25 mouse cellular contexts compared by ENCODE assay signal in the genomic region with DNA sequence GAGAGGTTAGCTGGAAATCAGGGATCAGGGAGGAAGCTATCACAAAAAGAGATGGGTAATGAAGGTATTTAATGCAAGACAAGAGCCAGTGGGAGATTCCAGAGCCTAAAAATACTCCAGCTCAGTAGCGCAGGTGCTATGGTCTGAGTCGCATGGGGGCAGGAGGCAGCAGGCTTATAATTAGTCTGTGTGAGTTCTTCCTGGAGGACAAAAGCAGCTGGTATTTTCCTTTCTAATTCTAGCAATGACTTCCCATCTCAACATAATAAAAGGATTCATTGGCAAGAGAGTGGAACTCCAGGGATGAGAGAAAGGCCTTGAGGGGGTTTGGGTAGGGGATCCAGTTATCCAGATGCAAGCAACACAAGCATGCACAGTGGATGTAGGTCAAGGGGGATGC.
DNase-seq lines count a peak whose midpoint lies in the region; ATAC-seq and TF ChIP-seq lines count a peak whose summit lies in the region.
"Had no signal": no experiment of that assay in that cellular context is flagged by ENCODE, and none has a peak within 500 bp of the region (broad histone marks: within the 10 kb centered on the region; RNA-seq: fewer than 3 reads in every experiment).

No protein-coding gene starts in this region.

- H3K4me1 ChIP-seq in ES-Bruce4 (ENCODE audit: control insufficient read depth, insufficient read depth, low read length): peaks cover 6% of the 10 kb centered on the region
- H3K4me1 ChIP-seq: embryonic facial prominence, embryonic 13.5 days; forebrain, embryonic 12.5 days; heart, embryonic 10.5 days; hindbrain, embryonic 10.5 days had no signal

- peak; percentile 41; the same call in 1 of the 2 replicates for ATAC-seq in frontal cortex, adult (ENCODE audit: low TSS enrichment)
- ATAC-seq: activated CD4-positive, CD25-positive, alpha-beta regulatory T cell, adult 4 months; intestine, postnatal 0 days; liver, postnatal 0 days; lung, postnatal 0 days; midbrain, embryonic 16.5 days had no signal

- TF ChIP-seq POLR2A in ES-Bruce4 (IDR thresholded peaks at IDR 0.05; ENCODE audit: insufficient read depth, low read length): no peak
- TF ChIP-seq POLR2A in brain, embryonic 14.5 days (IDR thresholded peaks at IDR 0.05; ENCODE audit: borderline replicate concordance, extremely low read depth, insufficient read depth, insufficient read length, poor library complexity, severe bottlenecking): no peak

- no peak overlapping the region for H3K9ac ChIP-seq in ES-Bruce4 (ENCODE audit: low read depth, poor library complexity, severe bottlenecking)
- H3K9ac ChIP-seq: embryonic facial prominence, embryonic 13.5 days; forebrain, embryonic 12.5 days; liver, postnatal 0 days had no signal

- DNase-seq in frontal cortex, postnatal 10 days (ENCODE audit: low spot score in 2 of 2): no peak
- DNase-seq in left cerebral cortex, adult 11 months (ENCODE audit: low spot score): peak; percentile 11
- no peak for DNase-seq in left cerebral cortex, postnatal 10 days (ENCODE audit: extremely low spot score in 1 of 2, low spot score in 2 of 2)
- peak; percentile 7 for DNase-seq in brain, embryonic 14.5 days (ENCODE audit: low read depth)
- DNase-seq in thymus, postnatal 25 days: no peak
- DNase-seq: adrenal gland, adult 8-10 months; cerebellum, adult 2 months; cerebellum, postnatal 25 days; gastrocnemius, postnatal 10 days; kidney, postnatal 36 days; liver, postnatal 0 days; spleen, adult 18-20 months; thymus, postnatal 14 days had no signal

- H3K36me3 ChIP-seq in ES-Bruce4 (ENCODE audit: control insufficient read depth, insufficient read depth, low read length, poor library complexity, severe bottlenecking): no peaks in the 10 kb centered on the region
- H3K36me3 ChIP-seq: embryonic facial prominence, embryonic 13.5 days; forebrain, embryonic 12.5 days; heart, embryonic 10.5 days; hindbrain, embryonic 10.5 days had no signal

- H3K9me3 ChIP-seq in ES-Bruce4 (replicated peaks; ENCODE audit: control insufficient read depth, insufficient read depth, low read length, poor library complexity, severe bottlenecking): no peaks in the 10 kb centered on the region
- H3K9me3 ChIP-seq: embryonic facial prominence, embryonic 13.5 days; forebrain, embryonic 12.5 days; heart, embryonic 10.5 days; hindbrain, embryonic 10.5 days had no signal

- no peak for TF ChIP-seq CTCF in ES-Bruce4 (IDR thresholded peaks at IDR 0.05; ENCODE audit: low read depth, low read length)
- TF ChIP-seq CTCF in brain, embryonic 14.5 days (IDR thresholded peaks at IDR 0.05; ENCODE audit: borderline replicate concordance, extremely low read depth, insufficient read depth, insufficient read length): no peak

- no peak overlapping the region for H3K4me3 ChIP-seq in ES-Bruce4 (ENCODE audit: low read depth, low read length)
- H3K4me3 ChIP-seq: embryonic facial prominence, embryonic 13.5 days; erythroblast, embryonic 14.5 days; forebrain, embryonic 12.5 days; heart, embryonic 10.5 days; hindbrain, embryonic 10.5 days had no signal

- no peaks in the 10 kb centered on the region for H3K27me3 ChIP-seq in ES-Bruce4 (ENCODE audit: control insufficient read depth, insufficient read depth, low read length, poor library complexity, severe bottlenecking)
- H3K27me3 ChIP-seq: embryonic facial prominence, embryonic 13.5 days; forebrain, embryonic 12.5 days had no signal

- intact Hi-C loops in left cerebral cortex, postnatal 10 days (cut with DNase I): no loop called here

- peak; percentile 95 for TF ChIP-seq EP300 in ES-Bruce4 (IDR thresholded peaks at IDR 0.05; ENCODE audit: insufficient read depth, low read depth, low read length)

- H3K27ac ChIP-seq in ES-Bruce4 (ENCODE audit: insufficient read depth, low read length): peak overlapping the region; percentile 93
- H3K27ac ChIP-seq: embryonic facial prominence, embryonic 13.5 days; forebrain, embryonic 12.5 days; heart, embryonic 10.5 days; hindbrain, embryonic 10.5 days; macrophage had no signal

Comparison
In these comparisons a context has a peak if more than half of its experiments do, and no peak if none do; other contexts are left out.
1. DNase-seq: peak in left cerebral cortex, adult 11 months (single experiment) and brain, embryonic 14.5 days (single experiment); none in frontal cortex, postnatal 10 days (0 of 2), left cerebral cortex, postnatal 10 days (0 of 2) and thymus, postnatal 25 days (single experiment).